Mouse (Mus musculus) urinary bladder, postnatal 25 days (tissue): Measurements from ENCODE around the gene Try5.
"Not testable (repeated sequence)": the region's sequence is repeated elsewhere in the genome, so short reads cannot be mapped to it uniquely, and the experiment has no call there.

Source experiments
- DNase-seq: peaks from one replicate; pipeline ENCODE4 v3.0.0; 2022; ENCODE audit warnings: low spot score

Gene Try5

DNA sequence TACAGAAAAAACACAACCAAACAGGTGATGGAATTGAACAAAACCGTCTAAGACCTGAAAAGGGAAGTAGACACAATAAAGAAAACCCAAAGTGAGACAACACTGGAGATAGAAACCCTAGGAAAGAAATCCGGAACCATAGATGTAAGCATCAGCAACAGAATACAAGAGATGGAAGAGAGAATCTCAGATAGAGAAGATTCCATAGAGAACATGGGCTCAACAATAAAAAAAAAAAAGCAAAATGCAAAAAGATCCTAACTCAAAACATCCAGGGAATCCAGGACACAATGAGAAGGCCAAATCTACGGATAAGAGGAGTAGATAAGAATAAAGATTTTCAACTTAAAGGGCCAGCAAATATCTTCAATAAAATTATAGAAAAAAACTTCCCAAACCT lies at the start of gene Try5:
Gene Try5, minus strand, starts transcription at position 101 of the 400 bp plus-strand sequence.
- DNase-seq = not testable (repeated sequence)

DNA sequence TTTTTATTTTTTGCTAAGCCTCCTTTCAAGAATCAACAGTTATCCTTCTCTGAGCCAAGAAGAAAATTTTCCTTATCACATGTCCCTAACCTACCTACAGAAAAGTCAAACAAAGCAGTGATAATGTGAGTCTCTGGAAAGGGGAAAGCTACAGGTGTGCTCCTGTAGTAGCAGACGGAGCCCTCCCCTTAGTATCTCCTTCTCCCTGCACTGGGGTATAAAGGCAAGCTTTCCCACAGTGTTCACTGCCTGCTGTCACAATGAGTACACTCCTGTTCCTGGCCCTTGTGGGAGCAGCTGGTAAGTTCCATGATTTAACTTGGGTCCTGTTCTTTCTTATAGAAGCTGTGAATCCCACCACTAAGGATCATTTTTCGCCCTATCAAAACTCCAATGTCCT lies 37.3 kb upstream of the Try5 start, which contains the start of gene Try10:
Gene Try10, plus strand, starts transcription at position 174 of the 400 bp plus-strand sequence.
- DNase-seq = no peak

DNA sequence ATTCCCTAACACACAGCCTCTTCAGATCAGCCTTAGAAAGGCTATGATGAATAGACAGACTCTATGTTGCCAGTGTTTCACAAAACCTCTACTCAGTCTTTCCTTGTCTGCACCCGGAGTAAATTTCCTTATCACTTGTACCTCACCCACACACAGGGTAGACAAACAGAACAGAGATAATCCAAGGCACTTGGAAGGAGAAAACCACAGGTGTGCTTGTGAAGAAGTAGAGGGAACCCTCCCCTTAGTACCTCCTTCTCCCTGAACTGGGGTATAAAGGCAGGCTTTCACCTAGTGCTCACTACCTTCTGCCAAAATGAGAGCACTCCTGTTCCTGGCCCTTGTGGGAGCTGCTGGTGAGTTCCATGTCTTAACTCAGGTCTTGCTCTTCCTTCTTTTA lies 14.7 kb downstream of the Try5 start, which contains the start of gene Try4:
Gene Try4, plus strand, starts transcription at position 301 of the 400 bp plus-strand sequence.
- no peak for DNase-seq

DNA sequence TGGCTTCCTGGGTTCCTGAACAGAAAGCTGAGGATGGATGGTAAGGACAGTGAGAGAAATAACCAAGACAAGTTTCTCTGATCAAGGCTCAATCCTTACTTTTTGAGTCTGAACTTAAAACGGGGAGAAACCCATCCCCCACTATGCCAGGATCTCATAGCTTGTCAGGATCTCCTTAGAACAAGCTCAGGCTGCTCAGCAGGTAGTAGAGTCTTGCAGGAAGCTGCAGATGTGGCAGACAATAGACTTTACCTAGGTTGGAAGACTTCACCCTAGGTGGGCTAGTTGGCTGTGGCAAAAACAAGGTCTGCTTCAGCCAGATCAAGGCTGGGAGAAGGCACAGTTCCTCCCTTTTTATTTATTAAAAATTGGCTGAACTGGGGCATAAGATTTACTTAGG lies 18.4 kb downstream of the Try5 start:
- DNase-seq = no peak

DNA sequence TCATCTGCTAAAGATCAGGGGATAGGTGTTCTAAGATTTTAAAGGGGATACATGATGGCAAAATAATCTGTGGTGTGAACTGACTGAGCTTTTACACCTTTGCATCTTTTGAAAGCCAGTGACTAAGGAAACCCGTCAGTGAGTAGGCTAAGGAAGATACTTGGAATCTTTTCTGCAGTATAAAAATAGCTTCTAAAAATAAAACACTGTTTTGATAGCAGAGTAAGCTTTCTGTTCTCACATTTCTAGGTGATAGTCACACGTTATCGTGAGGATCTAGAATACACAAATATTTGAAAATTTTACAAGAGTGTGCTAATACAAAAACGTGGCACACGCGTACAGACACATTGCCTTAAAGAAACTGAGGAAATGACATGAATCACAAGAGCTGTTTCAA lies 50.5 kb downstream of the Try5 start:
- DNase-seq = no peak

DNA sequence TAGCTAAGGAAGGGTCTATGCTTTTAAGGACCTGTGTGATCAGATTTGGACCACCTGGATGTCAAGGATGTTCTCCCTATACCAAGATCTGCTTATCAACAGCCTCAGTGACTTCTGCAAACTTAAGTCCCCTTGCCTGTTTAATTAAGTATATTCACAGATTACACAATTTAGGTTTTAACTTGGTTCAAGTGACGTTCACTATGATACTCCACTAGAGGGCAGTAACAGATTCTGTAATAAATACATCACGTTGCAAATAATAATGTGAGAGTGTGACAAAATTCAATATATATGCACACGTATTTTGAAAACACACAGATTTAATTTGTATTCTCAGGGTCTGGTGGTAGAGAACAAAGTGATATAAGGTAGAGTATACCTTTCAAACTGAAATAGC lies 53.8 kb downstream of the Try5 start:
- no peak for DNase-seq
